9 mouse cellular contexts compared by ENCODE assay signal in genomic region chr17:36272643-36273366, GRCm38 (mm10). TPM values are rescaled to one million over a fixed set of nuclear protein-coding genes. Genes with fewer than 3 reads are reported as not detected.
DNase-seq lines count a peak whose midpoint lies in the region; ATAC-seq lines count a peak whose summit lies in the region.
"Had no signal": no experiment of that assay in that cellular context is flagged by ENCODE, and none has a peak within 500 bp of the region (broad histone marks: within the 10 kb centered on the region; RNA-seq: fewer than 3 reads in every experiment).

No protein-coding gene starts in this region.

- no peak for ATAC-seq in kidney, embryonic 15.5 days (replicated peaks; ENCODE audit: low FRiP score)
- no peak for ATAC-seq in hindbrain, embryonic 16.5 days
- ATAC-seq in midbrain, embryonic 16.5 days, result no peak
- no peak for ATAC-seq in granulocyte monocyte progenitor cell, adult 5-6 weeks (replicated peaks; ENCODE audit: poor library complexity, severe bottlenecking)

- peak overlapping the region; percentile 96 for H3K9ac ChIP-seq in kidney, embryonic 15.5 days
- peak overlapping the region; percentile 96 for H3K9ac ChIP-seq in hindbrain, embryonic 16.5 days (ENCODE audit: low read depth, low read length)
- H3K9ac ChIP-seq in midbrain, embryonic 16.5 days (ENCODE audit: low read depth, low read length), result peak overlapping the region; percentile 96

- no peaks in the 10 kb centered on the region for H3K9me3 ChIP-seq in kidney, embryonic 15.5 days (replicated peaks)
- H3K9me3 ChIP-seq in embryonic facial prominence, embryonic 10.5 days, result no peaks in the 10 kb centered on the region
- no peaks in the 10 kb centered on the region for H3K9me3 ChIP-seq in hindbrain, embryonic 16.5 days (ENCODE audit: control insufficient read depth, low read length)
- no peaks in the 10 kb centered on the region for H3K9me3 ChIP-seq in midbrain, embryonic 16.5 days (replicated peaks; ENCODE audit: control insufficient read depth, low read length, poor library complexity, severe bottlenecking)

- WGBS in kidney, embryonic 15.5 days, result 81% methylated on average over 9 of the region's 9 CpGs
- WGBS in embryonic facial prominence, embryonic 10.5 days, result 88% methylated on average over 9 of the region's 9 CpGs
- WGBS in hindbrain, embryonic 16.5 days, result 82% methylated on average over 9 of the region's 9 CpGs
- 90% methylated on average over 8 of the region's 9 CpGs for WGBS in midbrain, embryonic 16.5 days

- no peaks in the 10 kb centered on the region for H3K27me3 ChIP-seq in kidney, embryonic 15.5 days
- no peaks in the 10 kb centered on the region for H3K27me3 ChIP-seq in embryonic facial prominence, embryonic 10.5 days (replicated peaks; ENCODE audit: low read depth, poor library complexity, severe bottlenecking)
- H3K27me3 ChIP-seq in hindbrain, embryonic 16.5 days (replicated peaks; ENCODE audit: control insufficient read depth, insufficient read depth, low read length), result no peaks in the 10 kb centered on the region
- H3K27me3 ChIP-seq in midbrain, embryonic 16.5 days (ENCODE audit: control insufficient read depth, insufficient read depth, low read depth, low read length), result no peaks in the 10 kb centered on the region

- no peak for DNase-seq in kidney, adult 11 months
- DNase-seq in embryonic facial prominence, embryonic 10.5 days (ENCODE audit: low spot score), result no peak
- DNase-seq in frontal cortex, postnatal 36 days (ENCODE audit: low spot score in 2 of 2), result no peak
- DNase-seq in cerebellum, adult 11 months, result no peak

- peaks cover 32% of the 10 kb centered on the region for H3K4me1 ChIP-seq in kidney, embryonic 15.5 days
- H3K4me1 ChIP-seq in embryonic facial prominence, embryonic 10.5 days, result peaks cover 27% of the 10 kb centered on the region
- H3K4me1 ChIP-seq in hindbrain, embryonic 16.5 days (ENCODE audit: control insufficient read depth, insufficient read depth, low read depth, low read length), result peaks cover 30% of the 10 kb centered on the region
- H3K4me1 ChIP-seq in midbrain, embryonic 16.5 days (ENCODE audit: control insufficient read depth, insufficient read depth, low read length), result peaks cover 34% of the 10 kb centered on the region

- H3K27ac ChIP-seq in kidney, embryonic 15.5 days, result no peak overlapping the region
- no peak overlapping the region for H3K27ac ChIP-seq in embryonic facial prominence, embryonic 10.5 days (replicated peaks)
- no peak overlapping the region for H3K27ac ChIP-seq in hindbrain, embryonic 16.5 days (ENCODE audit: low read depth, low read length)
- no peak overlapping the region for H3K27ac ChIP-seq in midbrain, embryonic 16.5 days (ENCODE audit: low read length)

- H3K4me2 ChIP-seq in kidney, embryonic 15.5 days, result peak overlapping the region; percentile 87
- H3K4me2 ChIP-seq in hindbrain, embryonic 16.5 days (ENCODE audit: low read length), result peak overlapping the region; percentile 86
- H3K4me2 ChIP-seq in midbrain, embryonic 16.5 days (ENCODE audit: low read length), result peak overlapping the region; percentile 96

- H3K36me3 ChIP-seq in kidney, embryonic 15.5 days, result peaks cover 37% of the 10 kb centered on the region
- H3K36me3 ChIP-seq in embryonic facial prominence, embryonic 10.5 days (replicated peaks), result peaks cover 56% of the 10 kb centered on the region
- 0 out of 2 replicates have a peak, but pooled peaks cover 8% of the 10 kb centered on the region for H3K36me3 ChIP-seq in hindbrain, embryonic 16.5 days (ENCODE audit: control insufficient read depth, insufficient read depth, low read length)
- H3K36me3 ChIP-seq in midbrain, embryonic 16.5 days (ENCODE audit: control insufficient read depth, insufficient read depth, low read length), result peaks cover 2% of the 10 kb centered on the region; the same call in 1 of the 2 replicates

- H3K4me3 ChIP-seq in kidney, embryonic 15.5 days (replicated peaks), result peak overlapping the region; percentile 87
- peak overlapping the region; percentile 96 for H3K4me3 ChIP-seq in embryonic facial prominence, embryonic 10.5 days
- peak overlapping the region; percentile 95 for H3K4me3 ChIP-seq in hindbrain, embryonic 16.5 days (ENCODE audit: low read length)
- H3K4me3 ChIP-seq in midbrain, embryonic 16.5 days (ENCODE audit: low read depth, low read length), result peak overlapping the region; percentile 96

RNA-seq across cellular contexts. Expression of gene Trim39, which starts 0.8 kb away (rescaled TPM):
- polyA plus RNA-seq in kidney, embryonic 15.5 days (2015; fragmentation: Nextera tagmentation; extraction: Ambion mirVana), result 16.4 and 19.5 TPM in 2 replicates
- 22.5 and 24.2 TPM in 2 replicates for polyA plus RNA-seq in embryonic facial prominence, embryonic 10.5 days (2016; fragmentation: Nextera tagmentation; extraction: Ambion mirVana)
- polyA plus RNA-seq in hindbrain, embryonic 16.5 days (2015; fragmentation: Nextera tagmentation; extraction: Ambion mirVana), result 22.1 and 25.4 TPM in 2 replicates
- polyA plus RNA-seq in midbrain, embryonic 16.5 days (2015; fragmentation: Nextera tagmentation; extraction: Ambion mirVana), result 26.2 and 28.6 TPM in 2 replicates
- total RNA-seq in granulocyte monocyte progenitor cell, adult 5-6 weeks (2014; fragmentation: Nextera tagmentation), result 18.4 and 23.3 TPM in 2 replicates
- total RNA-seq in granulocyte monocyte progenitor cell, adult 5-6 weeks (2017), result 14.0 and 16.2 TPM in 2 replicates

RNA-seq across cellular contexts. Expression of gene H2-M10.2, which starts 13.5 kb away (rescaled TPM):
- polyA plus RNA-seq in kidney, embryonic 15.5 days (2015; fragmentation: Nextera tagmentation; extraction: Ambion mirVana), result 0.14 TPM in 1 of 2 replicates, not detected in the other
- 0.17 TPM in 1 of 2 replicates, not detected in the other for polyA plus RNA-seq in embryonic facial prominence, embryonic 10.5 days (2016; fragmentation: Nextera tagmentation; extraction: Ambion mirVana)
- polyA plus RNA-seq in hindbrain, embryonic 16.5 days (2015; fragmentation: Nextera tagmentation; extraction: Ambion mirVana), result 0.14 and 0.19 TPM in 2 replicates
- polyA plus RNA-seq in midbrain, embryonic 16.5 days (2015; fragmentation: Nextera tagmentation; extraction: Ambion mirVana), result 0.25 and 0.33 TPM in 2 replicates
- total RNA-seq in granulocyte monocyte progenitor cell, adult 5-6 weeks (2014; fragmentation: Nextera tagmentation), result not detected in 2 replicates
- not detected in 2 replicates for total RNA-seq in granulocyte monocyte progenitor cell, adult 5-6 weeks (2017)
- total RNA-seq: hematopoietic stem cell, adult 5-6 weeks had no signal

RNA-seq across cellular contexts. Expression of gene Rpp21, which starts 14.9 kb away (rescaled TPM):
- polyA plus RNA-seq in kidney, embryonic 15.5 days (2015; fragmentation: Nextera tagmentation; extraction: Ambion mirVana), result 107 and 113 TPM in 2 replicates
- 86.2 and 95.7 TPM in 2 replicates for polyA plus RNA-seq in embryonic facial prominence, embryonic 10.5 days (2016; fragmentation: Nextera tagmentation; extraction: Ambion mirVana)
- polyA plus RNA-seq in hindbrain, embryonic 16.5 days (2015; fragmentation: Nextera tagmentation; extraction: Ambion mirVana), result 117 and 131 TPM in 2 replicates
- 122 and 135 TPM in 2 replicates for polyA plus RNA-seq in midbrain, embryonic 16.5 days (2015; fragmentation: Nextera tagmentation; extraction: Ambion mirVana)
- 54.4 and 61.3 TPM in 2 replicates for total RNA-seq in granulocyte monocyte progenitor cell, adult 5-6 weeks (2014; fragmentation: Nextera tagmentation)
- total RNA-seq in granulocyte monocyte progenitor cell, adult 5-6 weeks (2017), result 25.9 and 30.1 TPM in 2 replicates

RNA-seq across cellular contexts. Expression of gene H2-M10.1, which starts 53.1 kb away (rescaled TPM):
- not detected in 2 replicates for polyA plus RNA-seq in kidney, embryonic 15.5 days (2015; fragmentation: Nextera tagmentation; extraction: Ambion mirVana)
- polyA plus RNA-seq in embryonic facial prominence, embryonic 10.5 days (2016; fragmentation: Nextera tagmentation; extraction: Ambion mirVana), result not detected in 2 replicates
- not detected in 2 replicates for polyA plus RNA-seq in hindbrain, embryonic 16.5 days (2015; fragmentation: Nextera tagmentation; extraction: Ambion mirVana)
- not detected in 2 replicates for polyA plus RNA-seq in midbrain, embryonic 16.5 days (2015; fragmentation: Nextera tagmentation; extraction: Ambion mirVana)
- total RNA-seq in granulocyte monocyte progenitor cell, adult 5-6 weeks (2014; fragmentation: Nextera tagmentation), result not detected in 2 replicates
- not detected in 2 replicates for total RNA-seq in granulocyte monocyte progenitor cell, adult 5-6 weeks (2017)
- total RNA-seq: hematopoietic stem cell, adult 5-6 weeks had no signal
